Mouse (Mus musculus) yolk sac, embryonic 10.5 days (tissue): ENCODE data around the gene Tub.

ENCODE experiments used
- DNase-seq: peaks from one replicate; pipeline ENCODE4 v3.0.0-alpha.2; 2017; ENCODE audit warnings: low spot score

Tub gene

GRCm38 (mm10) chr7:108950312-108950761 is at the start of gene Tub:
Tub (plus strand) TSS chr7:108950338.
- DNase-seq, result no peak

- DNase-seq, result no peak
These were observed 46.2 kb upstream of the Tub start for GRCm38 (mm10) chr7:108903969-108904368.

DNA sequence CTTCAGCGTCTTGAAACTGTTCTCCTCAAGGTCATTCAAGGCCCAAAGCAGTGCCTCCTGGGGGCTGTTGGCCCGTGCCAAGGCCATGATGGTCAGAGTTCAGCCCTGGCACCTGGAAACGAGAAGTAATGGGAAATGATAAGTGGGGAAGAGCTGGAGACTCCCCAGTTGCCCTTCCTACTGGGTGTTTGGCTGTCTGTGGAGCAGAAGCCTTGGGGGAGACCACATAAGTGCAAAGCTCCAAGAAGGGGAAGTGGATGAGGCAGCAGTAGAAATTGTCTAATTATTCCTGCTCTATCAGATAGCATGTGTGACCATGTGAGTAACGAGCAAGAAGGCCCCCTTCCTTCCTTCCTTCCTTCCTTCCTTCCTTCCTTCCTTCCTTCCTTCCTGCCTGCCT is 23.1 kb upstream of the Tub start:
- DNase-seq, result no peak

DNA sequence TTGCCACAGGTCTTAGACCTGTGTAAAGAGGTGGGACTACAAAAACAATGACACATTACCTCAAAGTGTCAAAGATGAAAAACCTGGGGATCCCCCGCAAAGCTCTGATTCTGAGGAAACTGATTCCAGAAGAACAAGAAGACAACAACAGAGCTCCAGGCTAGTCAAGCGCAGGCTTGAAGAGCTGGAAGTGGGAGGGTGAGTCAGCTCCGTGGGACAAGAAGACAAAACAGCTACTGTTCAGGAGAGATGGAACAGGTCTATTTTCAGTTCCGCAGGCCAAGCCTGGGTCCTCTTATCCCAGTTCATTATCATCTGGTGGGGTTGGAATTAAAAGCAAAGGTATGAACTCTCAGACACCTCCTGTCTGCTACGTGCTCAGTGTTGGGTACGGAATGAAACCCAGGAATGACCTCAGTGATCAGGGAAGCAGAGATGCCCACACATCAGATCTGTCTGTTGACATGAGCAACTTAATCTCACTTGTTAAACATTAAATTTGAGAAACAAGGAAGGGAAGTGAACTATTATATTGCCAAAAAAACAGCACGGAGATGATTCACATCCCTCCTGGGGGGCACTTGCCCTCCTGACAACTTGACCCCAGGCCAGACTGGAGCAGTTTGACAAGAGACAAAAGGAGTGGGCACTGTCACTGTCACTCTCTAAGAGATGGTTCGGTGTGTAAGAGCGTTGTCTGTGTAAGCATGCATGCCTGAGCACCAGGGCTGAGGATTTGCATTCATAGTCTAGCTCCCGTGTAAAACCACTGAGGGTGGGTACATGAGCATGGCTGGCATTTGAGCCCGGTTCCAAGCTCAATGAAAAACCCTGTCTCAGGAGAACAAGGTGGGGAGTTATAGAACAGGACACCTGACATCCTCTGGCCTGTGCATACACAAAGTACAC is 21.6 kb upstream of the Tub start:
- DNase-seq, result no peak

DNA sequence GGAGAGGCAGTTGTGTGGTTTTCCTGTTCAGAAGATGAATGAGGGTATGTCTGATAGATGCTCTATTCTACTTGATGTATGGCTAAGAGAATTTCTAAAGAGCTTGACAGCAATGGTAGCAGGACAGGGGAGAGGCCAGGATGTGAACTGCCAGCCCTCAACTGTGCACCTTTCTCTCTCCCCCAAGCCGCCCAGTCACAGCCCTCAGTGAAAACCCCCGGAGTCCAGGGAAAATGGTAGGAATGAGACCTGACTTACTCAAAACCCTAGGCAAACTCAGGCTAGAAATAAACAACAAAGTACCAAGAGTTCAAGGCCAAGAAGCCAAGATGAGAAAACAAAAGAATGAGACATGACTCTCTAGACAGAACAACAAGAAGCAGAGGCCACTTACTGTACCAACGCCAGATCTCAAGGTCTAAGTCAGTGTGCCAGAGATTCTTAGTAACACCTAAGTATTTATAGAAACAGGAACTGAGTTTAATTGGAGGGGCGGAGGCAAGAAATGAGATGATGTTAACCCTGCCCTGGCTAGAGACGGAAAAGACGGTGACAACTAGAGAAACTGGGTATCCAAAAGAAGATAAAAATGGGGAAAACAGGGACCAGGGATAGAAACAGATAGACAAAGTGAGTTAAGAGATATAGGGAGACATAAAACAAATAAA is 20.3 kb upstream of the Tub start, which contains the start of gene Nlrp10:
Gene Nlrp10 (minus strand): TSS at position 453 of the 668 bp plus-strand sequence.
- DNase-seq, result no peak

GRCm38 (mm10) chr7:108933794-108934731 is 16.1 kb upstream of the Tub start, which contains the start of gene Eif3f:
Eif3f (plus strand) TSS chr7:108934417.
- DNase-seq, result peak; percentile 93

DNA sequence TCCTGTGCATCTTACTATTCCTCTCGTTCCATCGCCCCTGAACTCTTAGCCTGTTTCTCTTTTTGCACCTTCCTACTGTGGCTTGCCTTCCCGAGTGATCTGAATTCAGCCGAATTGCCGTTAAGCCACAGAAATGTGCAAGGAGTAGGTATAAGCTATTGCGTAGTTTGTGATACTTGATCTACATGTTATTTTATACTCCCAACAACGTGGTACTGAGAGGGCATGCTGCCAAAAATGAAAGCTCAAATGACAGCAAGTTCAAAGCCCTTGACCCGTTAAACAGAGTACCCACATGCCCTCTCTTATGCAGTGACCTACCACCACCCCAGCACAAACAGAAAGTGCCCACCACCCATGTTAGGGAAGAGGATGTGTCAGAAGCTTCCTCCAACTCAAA is 15.3 kb upstream of the Tub start:
- DNase-seq, result no peak

GRCm38 (mm10) chr7:108935411-108935810 is 14.7 kb upstream of the Tub start:
- no peak for DNase-seq

DNA sequence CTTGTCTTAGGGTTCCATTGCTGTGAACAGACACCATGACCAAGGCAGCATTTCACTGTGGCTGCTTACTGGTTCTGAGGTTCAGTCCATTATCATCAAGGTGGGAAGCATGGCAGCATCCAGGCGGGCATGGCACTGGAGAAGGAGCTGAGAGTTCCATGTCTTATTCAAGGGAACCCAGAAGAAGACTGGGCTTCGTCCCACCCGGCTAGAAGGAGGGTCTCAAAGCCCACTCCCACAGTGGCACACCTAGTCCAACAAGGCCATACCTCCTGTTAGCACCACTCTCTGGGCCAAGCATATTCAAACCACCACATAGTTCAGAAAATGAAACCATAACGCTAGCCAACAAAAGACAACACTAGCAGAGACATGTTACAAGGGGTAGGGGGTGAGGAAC is 13.5 kb upstream of the Tub start:
- no peak for DNase-seq

DNA sequence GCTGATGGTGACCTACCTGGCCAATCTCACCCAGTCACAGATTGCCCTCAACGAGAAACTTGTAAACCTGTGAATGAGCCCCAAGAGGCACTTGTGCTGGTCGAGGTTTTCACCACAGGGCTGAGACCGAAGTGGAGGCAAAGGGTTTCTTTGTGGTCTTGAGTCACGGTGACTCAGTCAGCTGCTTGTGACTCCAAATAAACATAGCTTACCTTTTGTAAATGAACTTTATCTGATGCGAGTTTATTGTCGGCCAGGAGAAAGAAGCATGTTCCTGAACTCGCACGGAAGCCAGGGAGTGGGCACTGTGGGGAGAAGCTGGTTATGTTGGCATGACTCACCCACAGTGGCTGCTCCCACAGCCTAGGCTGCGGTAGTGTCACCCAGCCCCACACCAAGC is 8.7 kb upstream of the Tub start:
- DNase-seq, result no peak

DNA sequence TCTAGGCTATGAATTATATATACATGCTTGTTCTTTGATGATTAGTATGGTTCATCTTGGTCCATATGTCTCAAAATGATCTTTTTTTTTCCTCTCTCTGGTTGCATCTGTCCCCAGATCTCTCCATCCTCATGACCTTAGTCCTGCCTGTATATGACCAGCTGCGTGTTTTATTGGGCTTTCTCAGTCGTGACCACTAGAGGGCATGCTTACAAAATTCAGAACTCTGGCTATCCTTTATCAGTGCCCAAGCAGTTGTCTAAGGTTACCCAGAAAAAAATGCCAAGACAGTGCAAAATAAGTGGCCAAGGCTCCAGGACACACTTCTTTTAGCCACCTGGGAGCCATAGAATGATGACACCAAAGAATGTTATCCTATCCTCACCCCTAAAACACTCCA is 6.1 kb upstream of the Tub start:
- no peak for DNase-seq

DNA sequence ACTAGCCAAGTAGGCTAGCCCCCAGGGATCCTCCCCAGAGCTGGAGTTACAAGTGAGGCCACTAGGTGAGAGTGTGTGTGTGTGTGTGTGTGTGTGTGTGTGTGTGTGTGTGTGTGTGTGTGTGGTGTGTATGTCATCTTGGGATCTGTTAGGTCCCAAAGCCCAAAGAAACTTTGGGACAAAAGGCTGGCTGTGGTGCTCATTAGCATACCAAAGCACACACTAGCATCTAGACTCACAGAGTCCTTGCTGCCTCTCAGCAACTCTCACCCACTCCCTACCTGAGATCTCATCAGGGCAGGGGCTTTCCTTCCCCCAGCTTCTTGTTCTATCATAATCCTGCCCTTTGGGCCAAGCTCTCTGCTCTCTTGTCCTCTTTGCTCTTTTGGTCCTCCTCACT is 1.5 kb upstream of the Tub start:
- no peak for DNase-seq

GRCm38 (mm10) chr7:108949301-108949700 is 837 bp upstream of the Tub start:
- no peak for DNase-seq

GRCm38 (mm10) chr7:108950762-108951331 is 709 bp downstream of the Tub start:
- no peak for DNase-seq

- no peak for DNase-seq
These were observed 2.7 kb downstream of the Tub start for GRCm38 (mm10) chr7:108952801-108953200.

DNA sequence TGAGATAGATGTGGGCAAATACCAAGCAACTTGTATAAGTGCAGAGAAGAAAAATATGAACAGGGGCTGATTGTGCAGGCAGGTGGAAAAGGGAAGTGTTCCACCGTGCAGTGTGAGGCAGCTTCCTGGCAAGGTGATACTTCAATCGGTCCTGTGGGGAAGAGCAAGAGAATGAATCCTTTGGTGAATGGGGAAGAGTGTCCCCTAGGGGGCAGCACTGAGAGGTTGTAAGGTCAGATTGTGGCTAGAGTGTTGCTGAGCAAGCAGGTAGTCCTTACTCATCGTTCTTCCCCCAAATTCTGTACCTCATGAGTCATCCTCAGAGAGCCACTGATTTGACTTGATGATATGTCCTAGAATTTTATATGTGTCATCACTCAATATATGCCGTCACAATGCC is 4.0 kb downstream of the Tub start:
- DNase-seq, result no peak

DNA sequence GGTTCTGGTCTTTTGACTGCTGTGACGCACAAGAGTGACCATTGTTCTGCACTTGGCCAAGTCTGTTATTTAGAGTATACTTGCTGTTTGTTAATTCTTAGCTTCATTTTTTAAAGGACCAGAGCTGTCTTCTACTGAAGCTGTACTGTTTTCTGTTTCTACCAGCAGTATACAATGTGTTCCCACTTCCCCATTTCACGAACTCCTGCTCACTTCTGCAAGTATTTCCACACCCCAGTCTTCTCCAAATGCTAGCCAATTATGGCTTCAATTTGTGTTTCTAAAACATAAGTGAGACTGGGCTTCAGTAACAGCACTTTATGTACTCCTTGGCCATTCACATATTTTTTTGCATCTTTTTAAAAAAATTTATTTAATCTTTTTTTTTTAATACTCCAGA is 7.6 kb downstream of the Tub start:
- DNase-seq, result no peak

- no peak for DNase-seq
These were observed 15.8 kb downstream of the Tub start for GRCm38 (mm10) chr7:108965968-108966367.

DNA sequence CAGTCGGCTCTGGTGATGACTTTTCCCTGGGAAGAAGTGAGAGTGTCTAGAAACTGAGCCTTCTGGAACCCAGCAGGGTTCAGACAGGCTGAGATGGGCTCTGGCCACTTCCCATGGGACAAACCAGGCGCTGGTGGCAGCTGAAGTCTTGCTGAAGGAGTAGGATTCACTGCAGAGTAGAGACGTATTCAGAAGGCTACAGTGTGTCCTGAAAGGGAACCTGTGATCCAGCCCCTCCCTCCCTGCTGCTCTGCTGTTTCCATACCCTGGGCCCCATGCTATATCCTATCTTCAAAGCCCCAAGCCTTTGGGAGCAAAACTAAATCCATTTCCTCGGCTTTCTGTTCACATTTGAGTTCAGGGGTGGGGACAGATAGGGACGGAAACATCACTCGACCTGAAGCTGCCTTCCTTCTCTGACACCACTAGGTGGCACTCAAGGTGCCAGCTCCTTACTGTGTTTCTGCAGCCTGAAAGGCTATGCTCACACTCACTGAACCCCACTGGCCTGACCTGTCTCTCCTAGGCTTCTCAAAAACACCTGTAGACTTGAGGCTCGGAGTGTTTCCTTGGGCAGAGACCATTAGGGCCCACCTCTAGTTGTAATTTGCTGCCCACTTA is 16.7 kb downstream of the Tub start:
- DNase-seq, result peak; percentile 14

DNA sequence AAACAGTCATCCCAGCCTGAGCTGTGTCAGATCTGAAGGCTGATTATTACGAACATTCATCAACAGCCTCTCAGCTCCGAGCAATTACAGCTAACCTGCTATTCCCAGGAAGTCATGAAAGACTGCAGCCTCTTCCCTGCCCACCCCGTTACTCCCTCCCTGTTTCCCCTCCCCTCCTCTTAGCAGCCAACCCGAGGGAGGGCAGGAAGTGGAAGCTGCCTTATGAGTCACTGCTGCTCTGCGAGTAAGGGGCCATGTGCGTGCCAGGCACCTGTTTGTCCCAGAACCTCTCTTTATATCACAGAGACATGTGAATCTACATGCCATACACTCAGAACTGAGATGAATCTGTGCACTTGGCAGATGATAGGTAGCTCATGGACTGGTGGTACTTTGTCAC is 18.1 kb downstream of the Tub start:
- DNase-seq, result no peak

DNA sequence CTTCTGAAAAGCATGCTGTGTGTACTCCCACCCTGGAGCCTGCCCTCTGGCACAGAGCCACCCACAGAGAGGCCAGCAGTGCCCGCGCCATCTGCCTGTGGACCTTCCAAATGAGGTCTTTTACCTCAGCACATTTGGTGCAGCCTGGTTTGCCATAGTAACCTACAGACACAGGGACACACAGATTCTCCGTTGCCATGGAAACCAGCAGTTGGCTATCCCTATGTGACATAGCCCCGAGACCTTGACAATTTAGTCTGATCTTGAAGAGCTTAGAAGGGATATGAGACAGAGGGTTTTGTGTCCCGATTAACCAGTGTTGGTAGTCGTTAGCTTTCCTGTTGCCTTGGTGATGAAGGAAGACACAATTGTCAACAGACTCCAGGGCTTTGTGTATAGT is 22.1 kb downstream of the Tub start:
- DNase-seq, result no peak
